Mouse (Mus musculus) embryonic fibroblast, embryonic 13.5 days (primary cell): ENCODE measurements around the gene Hip1.

Source experiments
- CTCF ChIP-seq: IDR thresholded peaks from 2 replicates; pipeline ENCODE4 v1.5.1; 2011; ENCODE audit warnings: mild to moderate bottlenecking, control low read depth, low read length, moderate library complexity, borderline replicate concordance; ENCODE audit not compliant: insufficient read depth
- POLR2A ChIP-seq: IDR thresholded peaks from 2 replicates; pipeline ENCODE4 v1.6.1; 2011; ENCODE audit warnings: low read depth, mild to moderate bottlenecking, control low read depth, low read length, moderate library complexity

DNA sequence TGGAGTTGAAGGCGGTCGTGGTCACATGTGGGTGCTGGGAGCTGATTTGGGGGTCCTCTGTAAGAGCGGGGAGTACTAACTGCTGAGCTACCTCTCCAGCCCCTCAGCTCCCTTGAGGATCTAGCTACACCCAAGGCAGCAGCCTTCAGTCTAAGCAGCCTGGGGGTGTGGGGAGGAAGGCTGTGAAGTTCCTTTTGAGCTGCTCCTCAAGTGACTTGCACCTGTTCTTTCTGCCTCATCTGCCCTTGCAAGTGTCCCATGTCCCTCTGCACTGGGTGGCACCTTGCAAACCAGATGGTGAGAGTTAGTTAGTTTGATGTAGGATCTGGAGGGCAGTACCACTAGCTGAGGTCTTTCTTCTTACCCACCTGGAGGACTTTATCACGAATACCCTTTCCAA lies 136.8 kb downstream of the Hip1 start:
- TF ChIP-seq POLR2A (no peak), CTCF (no peak)
